Mouse (Mus musculus) lung, postnatal 0 days (tissue): ENCODE measurements at regions not wholly inside any gene's neighbourhood (a gene's known extent, or its start where the extent isn't known, plus 50 kb on each side); places are given as distances from the start of the nearest gene placed in this dataset.

Experiments used
- ATAC-seq: fragments of 200-750 bp; cut with Nextera tagmentation; 2 replicates; pipeline ENCODE4 v1.8.0; 2017; ENCODE audit warnings: moderate library complexity
- DNase-seq: peaks from one replicate; pipeline ENCODE4 v3.0.0-alpha.2; 2016; ENCODE audit warnings: low spot score
- H3K27ac ChIP-seq: fragments of 300-500 bp; sonication (generic); 2 replicates; pipeline ENCODE4 v1.5.1; 2014; ENCODE audit warnings: antibody characterized with exemption, mild to moderate bottlenecking, low read length, mixed read lengths
- H3K27me3 ChIP-seq: fragments of 300-500 bp; sonication (generic); replicated peaks from 2 replicates; pipeline ENCODE4 v1.6.1; 2014; ENCODE audit warnings: low read length, mixed read lengths; ENCODE audit not compliant: insufficient read depth
- H3K36me3 ChIP-seq: fragments of 300-500 bp; sonication (generic); 2 replicates; pipeline ENCODE4 v1.6.1; 2014; ENCODE audit warnings: low read length, mixed read lengths; ENCODE audit not compliant: insufficient read depth
- H3K4me1 ChIP-seq: fragments of 300-500 bp; sonication (generic); 2 replicates; pipeline ENCODE4 v1.6.1; 2014; ENCODE audit warnings: antibody characterized with exemption, low read depth, low read length, mixed read lengths; ENCODE audit not compliant: insufficient read depth
- H3K4me2 ChIP-seq: fragments of 300-500 bp; sonication (generic); replicated peaks from 2 replicates; pipeline ENCODE4 v1.6.1; 2014; ENCODE audit warnings: low read depth, mild to moderate bottlenecking, low read length, moderate library complexity, mixed read lengths
- H3K4me3 ChIP-seq: fragments of 300-500 bp; sonication (generic); 2 replicates; pipeline ENCODE4 v1.5.1; 2014; ENCODE audit warnings: low read depth, low read length
- H3K9ac ChIP-seq: fragments of 300-500 bp; sonication (generic); replicated peaks from 2 replicates; pipeline ENCODE4 v1.6.1; 2014; ENCODE audit warnings: low read depth, mild to moderate bottlenecking
- H3K9me3 ChIP-seq: fragments of 300-500 bp; sonication (generic); 2 replicates; pipeline ENCODE4 v1.6.1; 2016; ENCODE audit warnings: low read length, mixed read lengths
- CTCF ChIP-seq: IDR thresholded peaks from 2 replicates; pipeline ENCODE4 v1.5.1; 2016; ENCODE audit warnings: antibody characterized with exemption, mild to moderate bottlenecking
- EP300 ChIP-seq: IDR thresholded peaks from 2 replicates; pipeline ENCODE4 v1.6.1; 2016; ENCODE audit warnings: antibody characterized with exemption, mild to moderate bottlenecking, control low read depth
- WGBS: fragments of 180-500 bp; shearing (Covaris S2); extraction: QIAGEN DNeasy Blood & Tissue Kit; methylation state at CpG from one replicate; pipeline ENCODE4 v1.1.7; 2014; 5-methylcytosine and 5-hydroxymethylcytosine counted together

GRCm38 (mm10) chr14:80486605-80487004, 502.7 kb downstream of the Olfm4 start:
- H3K36me3 ChIP-seq, result no peaks in the 10 kb centered on the region
- WGBS, result 84% methylated on average over 6 of the region's 6 CpGs
- no peak for ATAC-seq

GRCm38 (mm10) chr14:80492043-80492900, 508.4 kb downstream of the Olfm4 start:
- no peaks in the 10 kb centered on the region for H3K9me3 ChIP-seq
- H3K27me3 ChIP-seq, result no peaks in the 10 kb centered on the region
- H3K4me2 ChIP-seq, result no peak overlapping the region
- WGBS, result 74% methylated on average over 10 of the region's 10 CpGs
- ATAC-seq, result no peak
- H3K9ac ChIP-seq, result no peak overlapping the region
- H3K27ac ChIP-seq, result no peak overlapping the region
- TF ChIP-seq EP300, result no peak
- TF ChIP-seq CTCF, result no peak
- no peaks in the 10 kb centered on the region for H3K4me1 ChIP-seq
- DNase-seq, result no peak
- no peaks in the 10 kb centered on the region for H3K36me3 ChIP-seq
- no peak overlapping the region for H3K4me3 ChIP-seq

More at GRCm38 (mm10) chr14:80486605-80487004, 502.7 kb downstream of the Olfm4 start:
- no peak overlapping the region for H3K27ac ChIP-seq
- H3K4me3 ChIP-seq, result no peak overlapping the region
- no peaks in the 10 kb centered on the region for H3K27me3 ChIP-seq
- no peak for DNase-seq
- H3K4me1 ChIP-seq, result no peaks in the 10 kb centered on the region
- no peak overlapping the region for H3K4me2 ChIP-seq
- H3K9ac ChIP-seq, result no peak overlapping the region
- TF ChIP-seq CTCF, result no peak
- TF ChIP-seq EP300, result no peak
- no peaks in the 10 kb centered on the region for H3K9me3 ChIP-seq

GRCm38 (mm10) chr14:80492901-80493279, 509.0 kb downstream of the Olfm4 start:
- H3K9ac ChIP-seq, result no peak overlapping the region
- no peak overlapping the region for H3K4me3 ChIP-seq
- no peak overlapping the region for H3K4me2 ChIP-seq
- H3K27me3 ChIP-seq, result no peaks in the 10 kb centered on the region
- no peak overlapping the region for H3K27ac ChIP-seq
- 64% methylated on average over 4 of the region's 4 CpGs for WGBS
- peak; percentile 66 for ATAC-seq
- DNase-seq, result peak; percentile 73
- TF ChIP-seq CTCF (peak; percentile 14; the same call in 1 of the 2 replicates), EP300 (no peak)
- no peaks in the 10 kb centered on the region for H3K36me3 ChIP-seq
- no peaks in the 10 kb centered on the region for H3K4me1 ChIP-seq
- no peaks in the 10 kb centered on the region for H3K9me3 ChIP-seq

GRCm38 (mm10) chr14:80504351-80504750, 520.5 kb downstream of the Olfm4 start:
- no peak overlapping the region for H3K4me2 ChIP-seq
- 88% methylated on average over 2 of the region's 2 CpGs for WGBS
- no peaks in the 10 kb centered on the region for H3K9me3 ChIP-seq
- no peak overlapping the region for H3K4me3 ChIP-seq
- H3K27me3 ChIP-seq, result no peaks in the 10 kb centered on the region
- TF ChIP-seq EP300 (no peak), CTCF (no peak)
- ATAC-seq (no peak), DNase-seq (peak; percentile 16)
- H3K36me3 ChIP-seq, result no peaks in the 10 kb centered on the region
- H3K4me1 ChIP-seq, result no peaks in the 10 kb centered on the region
- no peak overlapping the region for H3K27ac ChIP-seq
- no peak overlapping the region for H3K9ac ChIP-seq

- H3K4me2 ChIP-seq, result no peak overlapping the region
- H3K9ac ChIP-seq, result no peak overlapping the region
- no peak for TF ChIP-seq CTCF
- TF ChIP-seq EP300, result no peak
- 88% methylated on average over 2 of the region's 2 CpGs for WGBS
- no peaks in the 10 kb centered on the region for H3K36me3 ChIP-seq
- no peak overlapping the region for H3K27ac ChIP-seq
- ATAC-seq, result no peak
- no peaks in the 10 kb centered on the region for H3K4me1 ChIP-seq
- no peak overlapping the region for H3K4me3 ChIP-seq
- no peaks in the 10 kb centered on the region for H3K27me3 ChIP-seq
- DNase-seq, result no peak
- no peaks in the 10 kb centered on the region for H3K9me3 ChIP-seq
Observed at GRCm38 (mm10) chr14:80516626-80517025, 532.7 kb downstream of the Olfm4 start.

GRCm38 (mm10) chr14:80521216-80521615, 537.3 kb downstream of the Olfm4 start:
- Histone ChIP-seq H3K4me3 (no peak overlapping the region), H3K36me3 (no peaks in the 10 kb centered on the region), H3K27me3 (no peaks in the 10 kb centered on the region), H3K9me3 (no peaks in the 10 kb centered on the region), H3K4me1 (no peaks in the 10 kb centered on the region), H3K4me2 (no peak overlapping the region), H3K27ac (no peak overlapping the region), H3K9ac (no peak overlapping the region)
- no peak for TF ChIP-seq EP300
- TF ChIP-seq CTCF, result no peak
- ATAC-seq (no peak), DNase-seq (no peak)
- 57% methylated on average over 1 of the region's 1 CpGs for WGBS
